Comparison of ENCODE assay signal across 16 mouse cellular contexts in genomic region chr16:26185288-26186281, GRCm38 (mm10).
DNase-seq lines count a peak whose midpoint lies in the region; ATAC-seq and TF ChIP-seq lines count a peak whose summit lies in the region.
"Had no signal": no experiment of that assay in that cellular context is flagged by ENCODE, and none has a peak within 500 bp of the region (broad histone marks: within the 10 kb centered on the region; RNA-seq: fewer than 3 reads in every experiment).

No protein-coding gene starts in this region.

- no peaks in the 10 kb centered on the region for H3K36me3 ChIP-seq in heart, embryonic 13.5 days
- no peaks in the 10 kb centered on the region for H3K36me3 ChIP-seq in lung, embryonic 14.5 days (ENCODE audit: insufficient read depth)
- H3K36me3 ChIP-seq in stomach, embryonic 15.5 days: no peaks in the 10 kb centered on the region
- H3K36me3 ChIP-seq: midbrain, embryonic 12.5 days had no signal

- peak; percentile 63; the same call in 1 of the 2 replicates for ATAC-seq in heart, embryonic 13.5 days (ENCODE audit: extremely low read depth, insufficient number of reproducible peaks, low FRiP score, low TSS enrichment)
- ATAC-seq in lung, embryonic 14.5 days (ENCODE audit: insufficient read depth): peak; percentile 78
- ATAC-seq in stomach, embryonic 15.5 days (ENCODE audit: insufficient read depth, low FRiP score, low read depth): peak; percentile 47; the same call in 1 of the 2 replicates
- ATAC-seq: forebrain, embryonic 16.5 days; liver, postnatal 0 days had no signal

- H3K27me3 ChIP-seq in heart, embryonic 13.5 days (replicated peaks): no peaks in the 10 kb centered on the region
- H3K27me3 ChIP-seq in lung, embryonic 14.5 days (ENCODE audit: insufficient read depth, low read length): no peaks in the 10 kb centered on the region
- H3K27me3 ChIP-seq in stomach, embryonic 15.5 days (replicated peaks): no peaks in the 10 kb centered on the region
- H3K27me3 ChIP-seq: midbrain, embryonic 12.5 days had no signal

- whole genome bisulfite sequencing in heart, embryonic 13.5 days: 22% methylated on average over 8 of the region's 8 CpGs
- WGBS in lung, embryonic 14.5 days: 34% methylated on average over 8 of the region's 8 CpGs
- 37% methylated on average over 8 of the region's 8 CpGs for WGBS in stomach, embryonic 15.5 days

- H3K27ac ChIP-seq in heart, embryonic 13.5 days (replicated peaks): peak overlapping the region; percentile 93
- 0 out of 2 replicates have a peak overlapping the region, but pooled peaks have one; percentile 37 for H3K27ac ChIP-seq in lung, embryonic 14.5 days (ENCODE audit: low read depth)
- H3K27ac ChIP-seq in stomach, embryonic 15.5 days: peak overlapping the region; percentile 66; the same call in 1 of the 2 replicates
- H3K27ac ChIP-seq: left cerebral cortex, adult 2 months; midbrain, embryonic 12.5 days had no signal

- H3K4me2 ChIP-seq in heart, embryonic 13.5 days: no peak overlapping the region; the same call in 1 of the 2 replicates
- H3K4me2 ChIP-seq in lung, embryonic 14.5 days: no peak overlapping the region
- H3K4me2 ChIP-seq in stomach, embryonic 15.5 days: no peak overlapping the region
- H3K4me2 ChIP-seq: midbrain, embryonic 12.5 days had no signal

- TF ChIP-seq CTCF in lung, embryonic 14.5 days (IDR thresholded peaks at IDR 0.05; ENCODE audit: low read depth): no peak

- H3K4me1 ChIP-seq in heart, embryonic 13.5 days: peaks cover 33% of the 10 kb centered on the region
- H3K4me1 ChIP-seq in lung, embryonic 14.5 days (ENCODE audit: insufficient read depth): 0 out of 2 replicates have a peak, but pooled peaks cover 2% of the 10 kb centered on the region
- peaks cover 7% of the 10 kb centered on the region; the same call in 1 of the 2 replicates for H3K4me1 ChIP-seq in stomach, embryonic 15.5 days
- H3K4me1 ChIP-seq: midbrain, embryonic 12.5 days had no signal

- no peak overlapping the region for H3K9ac ChIP-seq in heart, embryonic 13.5 days
- H3K9ac ChIP-seq in lung, embryonic 14.5 days: no peak overlapping the region
- H3K9ac ChIP-seq in stomach, embryonic 15.5 days: no peak overlapping the region
- H3K9ac ChIP-seq: liver, postnatal 0 days; midbrain, embryonic 12.5 days had no signal

- no peak for DNase-seq in heart, adult 11 months
- peak; percentile 38 for DNase-seq in lung, embryonic 14.5 days
- DNase-seq in lung, adult 18-20 months: no peak
- DNase-seq in forelimb bud, embryonic 11.5 days (ENCODE audit: low read depth, low spot score): peak; percentile 13
- DNase-seq in cerebellum, postnatal 36 days: no peak
- DNase-seq in frontal cortex, postnatal 36 days (ENCODE audit: low spot score in 2 of 2): no peak
- DNase-seq: adrenal gland, adult 8-10 months; B cell, adult 2 months; kidney, postnatal 36 days; liver, postnatal 0 days; thymus, postnatal 14 days had no signal

- no peaks in the 10 kb centered on the region for H3K9me3 ChIP-seq in heart, embryonic 13.5 days
- H3K9me3 ChIP-seq in lung, embryonic 14.5 days (ENCODE audit: low read depth, low read length): no peaks in the 10 kb centered on the region
- H3K9me3 ChIP-seq in stomach, embryonic 15.5 days: no peaks in the 10 kb centered on the region
- H3K9me3 ChIP-seq: midbrain, embryonic 12.5 days had no signal

- no peak overlapping the region for H3K4me3 ChIP-seq in heart, embryonic 13.5 days
- H3K4me3 ChIP-seq in lung, embryonic 14.5 days (ENCODE audit: low read depth, low read length): no peak overlapping the region
- H3K4me3 ChIP-seq in stomach, embryonic 15.5 days (replicated peaks): no peak overlapping the region
- H3K4me3 ChIP-seq: left cerebral cortex, adult 2 months; midbrain, embryonic 12.5 days had no signal

Comparison
In these comparisons a context has a peak if more than half of its experiments do, and no peak if none do; other contexts are left out.
1. DNase-seq: peak in lung, embryonic 14.5 days (single experiment) and forelimb bud, embryonic 11.5 days (single experiment); none in heart, adult 11 months (single experiment), lung, adult 18-20 months (0 of 2), cerebellum, postnatal 36 days (0 of 2) and frontal cortex, postnatal 36 days (0 of 2).
2. H3K27ac ChIP-seq: peak in every context shown above with its lines; median percentile 93 in heart, embryonic 13.5 days; 66 in stomach, embryonic 15.5 days; 37 in lung, embryonic 14.5 days.
3. Peak in every context shown above with its lines, with median percentiles within 50 percentile points of each other: ATAC-seq.